Mouse (Mus musculus) midbrain, embryonic 11.5 days (tissue): Measurements from ENCODE around the gene Tusc2. TPM values are rescaled to one million over a fixed set of nuclear protein-coding genes. Genes with fewer than 3 reads are reported as not detected.

ENCODE experiments used
- ATAC-seq: fragments of 200-750 bp; cut with Nextera tagmentation; 2 replicates; pipeline ENCODE4 v1.8.0; 2017; ENCODE audit warnings: moderate TSS enrichment, moderate library complexity; ENCODE audit not compliant: low FRiP score
- DNase-seq: peaks from one replicate; pipeline ENCODE4 v3.0.0; 2015; ENCODE audit warnings: low spot score; ENCODE audit errors: missing footprints
- H3K27ac ChIP-seq: fragments of 300-500 bp; sonication (generic); 2 replicates; pipeline ENCODE4 v1.5.1; 2014; ENCODE audit warnings: low read depth, low read length
- H3K27me3 ChIP-seq: fragments of 300-500 bp; sonication (generic); 2 replicates; pipeline ENCODE4 v1.6.1; 2014; ENCODE audit warnings: mild to moderate bottlenecking, low read length, moderate library complexity, mixed read lengths; ENCODE audit not compliant: control insufficient read depth, insufficient read depth
- H3K36me3 ChIP-seq: fragments of 300-500 bp; sonication (generic); 2 replicates; pipeline ENCODE4 v1.6.1; 2014; ENCODE audit warnings: mild to moderate bottlenecking, low read length, moderate library complexity, mixed read lengths; ENCODE audit not compliant: control insufficient read depth, insufficient read depth
- H3K4me1 ChIP-seq: fragments of 300-500 bp; sonication (generic); 2 replicates; pipeline ENCODE4 v1.6.1; 2014; ENCODE audit warnings: low read length; ENCODE audit not compliant: control insufficient read depth, insufficient read depth
- H3K4me2 ChIP-seq: fragments of 300-500 bp; sonication (generic); 2 replicates; pipeline ENCODE4 v1.6.1; 2014; ENCODE audit warnings: mild to moderate bottlenecking, moderate library complexity
- H3K4me3 ChIP-seq: fragments of 300-500 bp; sonication (generic); 2 replicates; pipeline ENCODE4 v1.5.1; 2014; ENCODE audit warnings: low read depth, low read length
- H3K9ac ChIP-seq: fragments of 300-500 bp; sonication (generic); 2 replicates; pipeline ENCODE4 v1.6.1; 2014; ENCODE audit warnings: low read length
- H3K9me3 ChIP-seq: fragments of 300-500 bp; sonication (generic); 2 replicates; pipeline ENCODE4 v1.6.1; 2016; ENCODE audit warnings: low read length; ENCODE audit not compliant: control insufficient read depth
- WGBS: fragments of 180-500 bp; shearing (Covaris S2); extraction: QIAGEN DNeasy Blood & Tissue Kit; methylation state at CpG from one replicate; pipeline ENCODE4 v1.1.7; 2014; 5-methylcytosine and 5-hydroxymethylcytosine counted together
- polyA plus RNA-seq: library from polyadenylated mRNA; unstranded; fragments of >200 nt; fragmentation: Nextera tagmentation; extraction: Ambion mirVana; gene quantifications from 2 replicates; pipeline ENCODE4 v1.2.1, GENCODE M21; 2014

The Tusc2 gene
- polyA plus RNA-seq, 1 experiment from 2014 or later = 94.6 TPM

DNA sequence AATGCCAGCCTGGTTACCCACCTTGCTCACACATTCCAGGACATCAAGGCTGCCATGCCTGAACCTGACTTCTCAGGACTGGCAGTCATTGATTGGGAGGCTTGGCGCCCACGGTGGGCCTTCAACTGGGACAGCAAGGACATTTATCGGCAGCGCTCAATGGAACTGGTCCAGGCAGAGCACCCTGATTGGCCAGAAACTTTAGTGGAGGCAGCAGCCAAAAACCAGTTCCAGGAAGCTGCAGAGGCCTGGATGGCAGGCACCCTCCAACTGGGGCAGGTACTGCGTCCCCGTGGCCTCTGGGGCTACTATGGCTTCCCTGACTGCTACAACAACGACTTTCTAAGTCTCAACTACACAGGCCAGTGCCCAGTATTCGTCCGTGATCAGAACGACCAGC, 14.8 kb downstream of the Tusc2 start:
- H3K27ac ChIP-seq = no peak overlapping the region
- no peak overlapping the region for H3K9ac ChIP-seq
- H3K4me1 ChIP-seq = peaks cover 24% of the 10 kb centered on the region
- no peaks in the 10 kb centered on the region for H3K27me3 ChIP-seq
- no peaks in the 10 kb centered on the region; the same call in 1 of the 2 replicates for H3K9me3 ChIP-seq
- peaks cover 6% of the 10 kb centered on the region for H3K36me3 ChIP-seq
- H3K4me2 ChIP-seq = no peak overlapping the region
- WGBS = 92% methylated on average over 10 of the region's 10 CpGs
- ATAC-seq = no peak
- DNase-seq = no peak
- H3K4me3 ChIP-seq = no peak overlapping the region

DNA sequence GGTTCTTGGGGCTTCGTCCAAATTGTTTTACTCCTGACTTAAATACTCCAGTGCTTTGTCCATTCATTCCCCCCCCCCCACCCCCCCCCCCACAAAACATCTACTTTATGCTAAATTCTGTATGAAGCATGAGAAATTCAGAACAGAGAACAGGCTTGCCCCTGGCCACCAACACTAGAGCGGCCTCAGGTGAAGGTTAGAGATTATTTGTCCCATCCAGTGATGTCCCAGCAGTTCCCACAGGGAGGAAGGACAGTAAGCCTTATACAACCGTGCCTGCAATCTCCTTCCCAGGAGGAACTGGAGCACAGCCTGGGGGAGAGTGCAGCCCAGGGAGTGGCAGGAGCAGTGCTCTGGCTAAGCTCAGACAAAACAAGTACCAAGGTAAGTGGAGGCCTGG, 15.5 kb downstream of the Tusc2 start, which contains the start of gene Naa80:
Naa80 (plus strand) TSS at position 301 of the 400 bp plus-strand sequence.
- H3K9me3 ChIP-seq = no peaks in the 10 kb centered on the region; the same call in 1 of the 2 replicates
- H3K4me3 ChIP-seq = no peak within 1 kb of the TSS
- no peak within 1 kb of the TSS for H3K27ac ChIP-seq
- 85% methylated on average over 3 of the region's 3 CpGs for whole genome bisulfite sequencing
- DNase-seq (no peak), ATAC-seq (no peak)
- H3K4me1 ChIP-seq = peaks cover 24% of the 10 kb centered on the region
- no peak within 1 kb of the TSS for H3K4me2 ChIP-seq
- H3K36me3 ChIP-seq = no peaks in the 10 kb centered on the region
- no peak within 1 kb of the TSS for H3K9ac ChIP-seq
- H3K27me3 ChIP-seq = no peaks in the 10 kb centered on the region

DNA sequence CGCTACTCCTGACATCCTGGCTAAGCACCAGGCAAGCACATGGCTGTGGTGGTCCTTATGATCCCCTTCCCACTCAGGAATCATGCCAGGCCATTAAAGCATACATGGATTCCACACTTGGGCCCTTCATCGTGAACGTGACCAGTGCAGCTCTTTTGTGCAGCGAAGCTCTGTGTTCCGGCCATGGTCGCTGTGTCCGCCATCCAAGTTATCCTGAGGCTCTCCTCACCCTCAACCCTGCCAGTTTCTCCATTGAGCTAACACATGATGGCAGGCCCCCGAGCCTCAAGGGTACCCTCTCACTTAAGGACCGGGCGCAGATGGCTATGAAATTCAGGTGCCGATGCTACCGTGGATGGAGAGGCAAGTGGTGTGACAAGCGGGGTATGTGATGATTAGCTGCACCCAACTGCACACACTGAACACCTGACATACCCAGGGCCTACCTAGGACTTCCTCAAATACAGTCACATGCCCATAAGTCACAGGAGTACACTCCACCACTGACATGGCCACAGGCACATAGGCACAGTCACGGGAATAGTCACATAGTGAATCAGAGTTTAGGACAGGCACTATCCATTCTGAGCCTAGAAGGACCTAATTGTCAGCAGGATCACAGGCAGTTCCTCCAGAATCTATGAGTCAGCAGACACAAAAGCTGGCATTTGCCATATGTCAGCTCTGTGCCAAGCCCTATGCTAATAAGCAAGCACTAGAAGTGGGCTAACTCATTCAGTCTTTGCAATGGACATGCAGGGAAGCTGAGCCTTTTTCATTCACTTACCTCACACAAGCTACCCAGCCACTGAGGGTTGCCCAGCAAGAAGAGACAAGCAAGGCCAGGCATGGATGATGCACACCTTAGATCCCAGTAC, 16.2 kb downstream of the Tusc2 start:
- Histone ChIP-seq H3K4me1 (peaks cover 24% of the 10 kb centered on the region), H3K27ac (no peak overlapping the region), H3K27me3 (no peaks in the 10 kb centered on the region), H3K4me3 (no peak overlapping the region), H3K9me3 (no peaks in the 10 kb centered on the region), H3K36me3 (no peaks in the 10 kb centered on the region), H3K4me2 (no peak overlapping the region), H3K9ac (no peak overlapping the region)
- DNase-seq (no peak), ATAC-seq (no peak)
- 97% methylated on average over 14 of the region's 14 CpGs for WGBS

DNA sequence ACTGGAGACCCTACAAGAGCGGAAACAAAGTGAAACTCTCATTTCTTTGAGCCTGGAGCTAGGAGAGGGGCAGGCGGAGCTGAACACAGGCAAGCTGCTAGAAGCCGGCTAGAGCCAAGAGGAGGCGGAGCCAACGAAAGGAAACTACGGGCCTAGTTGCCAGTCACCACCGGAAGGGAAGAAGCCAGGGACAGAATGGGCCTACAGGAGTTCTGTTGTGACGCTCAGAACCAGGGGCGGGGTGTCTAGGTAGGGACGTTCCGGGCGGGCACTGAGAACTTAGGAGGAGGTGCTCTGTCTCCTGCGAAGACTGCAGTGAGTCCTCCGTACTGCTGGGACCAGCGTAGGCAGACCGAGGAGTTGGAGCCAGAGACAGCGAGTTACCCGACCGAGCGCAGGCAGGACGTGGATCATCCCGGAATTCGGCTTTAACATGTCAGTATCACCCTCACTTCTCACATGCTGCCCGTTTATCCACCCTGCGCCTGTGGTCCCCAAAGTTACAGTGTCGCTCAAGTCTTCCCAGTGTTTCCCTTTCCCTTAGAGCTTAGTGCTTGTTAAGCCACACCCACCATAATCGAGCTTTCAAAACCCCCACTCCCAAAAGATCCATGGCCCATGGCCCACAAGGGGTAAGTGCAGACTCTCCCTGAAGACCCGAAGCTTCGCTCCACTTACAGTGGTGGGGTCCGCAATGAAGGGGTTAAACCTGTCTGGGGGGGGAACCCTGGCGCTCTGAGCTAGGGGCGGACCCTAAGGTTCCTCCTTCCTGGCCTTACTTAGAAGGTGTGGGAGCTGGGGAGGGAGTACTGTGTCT, 17.7 kb downstream of the Tusc2 start, which contains the start of gene Hyal3:
Hyal3 (plus strand) TSS at position 318 of the 817 bp plus-strand sequence.
- peak; percentile 66 for ATAC-seq
- Histone ChIP-seq H3K27ac (peak within 1 kb of the TSS; percentile 37; the same call in 1 of the 2 replicates), H3K9ac (peak within 1 kb of the TSS; percentile 79), H3K9me3 (no peaks in the 10 kb centered on the region), H3K36me3 (no peaks in the 10 kb centered on the region), H3K4me1 (peaks cover 24% of the 10 kb centered on the region), H3K27me3 (no peaks in the 10 kb centered on the region), H3K4me3 (peak within 1 kb of the TSS; percentile 57), H3K4me2 (peak within 1 kb of the TSS; percentile 70)
- 1% methylated on average over 32 of the region's 32 CpGs for WGBS
- DNase-seq = peak; percentile 94

DNA sequence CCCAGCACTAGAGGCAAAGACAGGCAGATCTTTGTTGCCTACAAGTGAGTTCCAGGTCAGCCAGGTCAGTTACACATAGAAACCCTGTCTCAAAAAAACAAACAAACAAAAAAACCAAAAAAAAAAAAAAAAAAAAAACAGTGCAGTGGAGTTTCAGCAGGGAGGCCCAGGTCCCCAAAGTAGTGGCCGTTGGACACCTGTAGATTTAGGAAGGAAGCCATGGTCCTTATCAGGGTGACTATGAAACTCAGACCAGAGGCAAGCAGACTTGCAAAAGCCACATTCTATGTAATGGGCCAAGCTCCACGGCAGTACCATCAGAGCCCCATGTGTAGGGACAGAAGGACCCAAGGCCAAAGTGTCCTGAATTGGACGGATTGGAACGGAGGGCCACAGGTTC, 18.5 kb downstream of the Tusc2 start:
- no peak for ATAC-seq
- peak overlapping the region; percentile 70; the same call in 1 of the 2 replicates for H3K4me2 ChIP-seq
- H3K27me3 ChIP-seq = no peaks in the 10 kb centered on the region
- no peak for DNase-seq
- no peak overlapping the region; the same call in 1 of the 2 replicates for H3K9ac ChIP-seq
- H3K36me3 ChIP-seq = no peaks in the 10 kb centered on the region
- peak overlapping the region; percentile 57; the same call in 1 of the 2 replicates for H3K4me3 ChIP-seq
- WGBS = 80% methylated on average over 4 of the region's 4 CpGs
- peaks cover 20% of the 10 kb centered on the region for H3K4me1 ChIP-seq
- no peaks in the 10 kb centered on the region for H3K9me3 ChIP-seq
- H3K27ac ChIP-seq = no peak overlapping the region

DNA sequence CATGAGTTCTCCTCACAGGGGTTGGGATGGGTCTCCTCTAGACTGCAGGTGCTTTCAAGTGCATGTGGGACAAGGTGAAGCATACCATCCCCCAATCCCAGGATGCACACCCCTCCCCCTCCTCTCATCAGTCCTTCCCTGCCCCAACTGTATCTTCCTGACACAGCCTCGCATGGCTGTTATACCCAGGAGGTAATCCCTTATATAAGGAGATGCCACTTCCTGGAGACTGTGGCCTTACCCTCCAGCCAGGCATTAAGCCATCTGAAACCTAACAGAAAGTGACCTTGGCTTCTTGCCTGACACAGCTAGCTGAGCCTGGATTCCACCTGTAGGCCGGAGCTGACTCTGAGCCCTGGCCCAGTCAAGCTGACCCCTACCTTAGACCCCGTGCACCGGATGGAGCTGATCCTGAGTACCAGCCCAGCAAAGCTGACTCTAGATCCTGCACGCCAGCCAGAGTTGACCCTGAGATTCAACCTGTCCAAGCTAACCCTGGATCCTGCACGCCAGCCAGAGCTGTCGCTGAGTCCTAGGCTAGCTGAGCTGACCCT, 19.5 kb downstream of the Tusc2 start:
- Histone ChIP-seq H3K4me1 (peaks cover 11% of the 10 kb centered on the region), H3K4me3 (no peak overlapping the region)
- WGBS = 88% methylated on average over 7 of the region's 7 CpGs

DNA sequence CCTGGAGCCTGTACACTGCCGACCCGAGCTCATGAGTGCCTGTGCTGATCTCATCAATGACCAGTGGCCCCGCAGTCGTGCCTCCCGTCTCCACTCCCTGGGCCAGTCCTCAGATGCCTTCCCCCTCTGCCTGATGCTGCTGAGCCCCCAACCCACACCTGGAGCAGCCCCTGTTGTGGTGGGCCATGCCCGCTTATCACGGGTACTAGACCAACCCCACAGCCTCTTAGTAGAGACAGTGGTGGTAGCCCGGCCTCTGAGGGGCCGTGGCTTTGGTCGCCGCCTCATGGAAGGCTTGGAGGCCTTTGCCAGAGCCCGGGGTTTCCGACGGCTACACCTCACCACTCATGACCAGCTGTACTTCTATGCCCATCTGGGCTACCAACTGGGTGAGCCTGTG, 20.1 kb downstream of the Tusc2 start:
- Histone ChIP-seq H3K9ac (no peak overlapping the region), H3K9me3 (no peaks in the 10 kb centered on the region), H3K27me3 (no peaks in the 10 kb centered on the region), H3K27ac (no peak overlapping the region), H3K4me2 (no peak overlapping the region), H3K4me3 (no peak overlapping the region), H3K4me1 (peaks cover 13% of the 10 kb centered on the region), H3K36me3 (no peaks in the 10 kb centered on the region)
- 93% methylated on average over 14 of the region's 14 CpGs for WGBS
- ATAC-seq = no peak
- no peak for DNase-seq

More for the DNA sequence above, 19.5 kb downstream of the Tusc2 start:
- ATAC-seq (no peak), DNase-seq (no peak)
- Histone ChIP-seq H3K36me3 (no peaks in the 10 kb centered on the region), H3K9ac (no peak overlapping the region), H3K27ac (no peak overlapping the region), H3K9me3 (no peaks in the 10 kb centered on the region), H3K27me3 (no peaks in the 10 kb centered on the region), H3K4me2 (no peak overlapping the region)

DNA sequence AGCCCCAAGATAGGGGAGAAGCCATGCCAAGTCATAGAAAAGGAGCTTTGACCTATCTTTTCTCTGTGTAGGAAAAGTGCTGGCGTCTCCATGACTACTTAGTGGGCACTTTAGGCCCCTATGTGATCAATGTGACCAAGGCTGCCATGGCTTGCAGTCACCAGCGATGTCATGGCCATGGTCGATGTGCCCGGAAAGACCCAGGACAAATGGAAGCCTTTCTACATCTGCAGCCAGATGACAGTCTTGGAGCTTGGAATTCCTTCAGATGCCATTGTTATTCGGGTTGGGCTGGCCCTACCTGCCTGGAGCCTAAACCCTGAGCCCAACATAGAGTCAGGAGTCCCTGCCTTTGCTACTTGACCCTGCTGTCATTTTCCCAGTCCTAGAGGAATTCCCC, 23.4 kb downstream of the Tusc2 start:
- Histone ChIP-seq H3K4me2 (no peak overlapping the region), H3K4me1 (peaks cover 8% of the 10 kb centered on the region; the same call in 1 of the 2 replicates), H3K27ac (no peak overlapping the region), H3K27me3 (no peaks in the 10 kb centered on the region), H3K9ac (no peak overlapping the region), H3K4me3 (no peak overlapping the region), H3K36me3 (peaks cover 7% of the 10 kb centered on the region), H3K9me3 (no peaks in the 10 kb centered on the region)
- DNase-seq (no peak), ATAC-seq (no peak)
- 91% methylated on average over 5 of the region's 5 CpGs for WGBS
